Mouse (Mus musculus) embryonic fibroblast, embryonic 13.5 days (primary cell): Measurements from ENCODE around the gene Aak1.

ENCODE experiments used
- CTCF ChIP-seq: IDR thresholded peaks from 2 replicates; pipeline ENCODE4 v1.5.1; 2011; ENCODE audit warnings: mild to moderate bottlenecking, control low read depth, low read length, moderate library complexity, borderline replicate concordance; ENCODE audit not compliant: insufficient read depth
- POLR2A ChIP-seq: IDR thresholded peaks from 2 replicates; pipeline ENCODE4 v1.6.1; 2011; ENCODE audit warnings: low read depth, mild to moderate bottlenecking, control low read depth, low read length, moderate library complexity

DNA sequence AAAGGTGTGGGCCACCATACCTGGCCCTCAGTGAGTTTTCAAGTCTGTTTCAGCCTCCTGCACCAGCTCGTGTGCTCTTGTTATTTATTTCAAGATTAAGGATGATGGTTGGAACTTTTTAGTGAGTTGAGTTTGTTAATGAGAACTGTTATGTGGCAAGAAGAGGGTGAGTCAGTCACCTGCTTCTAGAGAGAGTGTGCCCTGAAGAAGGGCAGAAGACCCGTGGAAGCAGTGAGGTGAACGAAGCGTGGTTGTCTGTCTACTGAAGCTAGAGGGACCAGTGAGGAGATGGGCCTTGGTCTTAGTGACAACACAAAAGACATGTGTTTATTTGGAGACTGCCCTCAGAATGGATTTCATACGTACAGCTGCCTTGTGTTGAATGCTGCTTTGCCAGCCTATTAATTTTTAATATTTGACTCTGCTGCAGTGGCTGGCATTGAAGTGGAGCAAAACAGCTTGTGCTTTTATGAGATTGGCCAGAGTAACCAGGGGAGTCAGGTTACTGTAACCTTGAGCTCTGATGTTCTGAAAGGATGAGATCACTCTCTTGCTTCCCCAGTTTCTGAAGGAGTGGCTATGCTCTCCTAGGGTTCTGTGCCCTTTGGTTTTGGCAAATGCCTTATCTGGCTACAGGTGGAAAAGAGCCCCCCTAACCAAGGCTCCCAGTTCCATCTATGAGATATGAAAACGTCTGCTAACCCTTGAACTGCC lies 36.7 kb downstream of the Aak1 start:
- no peak for TF ChIP-seq POLR2A
- no peak for TF ChIP-seq CTCF
